Mouse (Mus musculus) skeletal muscle tissue, adult 2 months (tissue): ENCODE measurements at regions not wholly inside any gene's neighbourhood (a gene's known extent, or its start where the extent isn't known, plus 50 kb on each side); places are given as distances from the start of the nearest gene placed in this dataset.

Source experiments
- DNase-seq: peaks from one replicate; pipeline ENCODE4 v3.0.0-alpha.2; 2012; ENCODE audit warnings: low read depth, low spot score

DNA sequence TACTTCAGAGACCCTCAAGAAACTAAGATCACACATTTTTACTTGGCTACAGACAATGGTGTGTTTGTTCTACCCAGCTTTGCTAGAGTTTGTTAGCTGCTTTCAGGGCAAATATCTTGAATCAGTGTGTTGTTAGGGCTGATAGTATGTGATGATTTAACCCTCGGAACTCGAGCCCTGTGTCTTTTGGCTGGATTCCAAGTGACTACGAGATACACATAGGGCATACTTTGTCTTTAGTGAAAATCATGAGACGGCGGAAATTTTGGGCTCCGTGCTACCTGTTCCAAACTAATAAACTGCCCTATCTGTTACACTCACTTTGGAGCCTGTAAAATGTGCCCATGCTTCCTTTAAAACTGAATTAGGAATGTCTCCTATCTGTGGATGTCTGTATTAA lies 114.9 kb upstream of the Pde3a start:
- DNase-seq, result no peak

DNA sequence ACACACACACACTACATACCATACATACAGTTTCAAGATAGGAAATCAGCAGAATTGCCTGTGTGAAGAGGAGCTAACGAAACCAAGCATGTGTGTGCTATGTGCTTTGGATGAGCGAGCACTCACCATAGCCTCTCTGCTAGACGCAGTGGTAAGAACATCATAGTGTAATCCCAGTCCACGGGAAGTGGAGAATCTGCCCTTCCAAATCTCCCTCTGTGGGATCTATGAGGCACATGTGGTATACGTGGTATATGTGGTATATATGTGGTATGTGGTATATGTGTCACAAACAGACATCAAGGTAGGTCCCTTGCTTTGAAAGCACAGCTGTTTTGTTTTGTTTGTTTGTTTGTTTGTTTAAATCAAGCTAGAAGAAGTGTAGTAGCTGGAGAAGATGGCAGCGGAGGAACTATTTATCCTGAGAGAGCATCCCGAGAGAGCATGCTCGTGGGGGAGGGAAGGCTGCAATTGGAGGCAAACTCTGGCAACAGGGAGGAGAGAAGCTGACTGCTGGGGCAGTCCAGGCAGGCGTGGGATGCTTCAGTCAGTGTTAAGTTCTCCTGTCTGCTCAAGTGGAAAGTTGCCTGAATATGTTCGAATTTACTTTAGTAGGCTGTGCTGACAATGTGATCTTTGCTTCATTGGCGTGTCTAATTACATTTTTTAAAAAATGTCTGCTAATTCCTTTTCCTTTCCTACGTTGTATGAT lies 112.2 kb upstream of the Pde3a start:
- no peak for DNase-seq

DNA sequence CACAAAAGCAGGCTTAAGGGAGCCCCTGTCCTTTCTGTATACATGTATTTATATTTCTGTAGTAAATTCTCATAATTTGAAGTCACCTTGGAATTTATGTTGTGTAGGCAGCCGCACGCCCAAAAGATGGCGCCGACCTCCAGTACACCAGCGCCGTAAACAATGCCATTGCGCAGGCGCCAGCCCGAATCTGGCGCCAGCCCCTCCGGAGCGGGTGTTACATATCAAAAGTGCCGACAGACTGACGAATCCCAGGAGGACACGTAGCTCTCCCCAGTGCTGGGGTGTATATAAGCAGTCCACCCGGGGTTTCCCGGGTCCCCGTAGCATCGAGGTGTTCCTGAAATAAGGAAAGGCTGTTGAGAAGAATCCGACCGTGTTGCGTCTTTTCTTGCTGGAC lies 108.1 kb upstream of the Pde3a start:
- no peak for DNase-seq

DNA sequence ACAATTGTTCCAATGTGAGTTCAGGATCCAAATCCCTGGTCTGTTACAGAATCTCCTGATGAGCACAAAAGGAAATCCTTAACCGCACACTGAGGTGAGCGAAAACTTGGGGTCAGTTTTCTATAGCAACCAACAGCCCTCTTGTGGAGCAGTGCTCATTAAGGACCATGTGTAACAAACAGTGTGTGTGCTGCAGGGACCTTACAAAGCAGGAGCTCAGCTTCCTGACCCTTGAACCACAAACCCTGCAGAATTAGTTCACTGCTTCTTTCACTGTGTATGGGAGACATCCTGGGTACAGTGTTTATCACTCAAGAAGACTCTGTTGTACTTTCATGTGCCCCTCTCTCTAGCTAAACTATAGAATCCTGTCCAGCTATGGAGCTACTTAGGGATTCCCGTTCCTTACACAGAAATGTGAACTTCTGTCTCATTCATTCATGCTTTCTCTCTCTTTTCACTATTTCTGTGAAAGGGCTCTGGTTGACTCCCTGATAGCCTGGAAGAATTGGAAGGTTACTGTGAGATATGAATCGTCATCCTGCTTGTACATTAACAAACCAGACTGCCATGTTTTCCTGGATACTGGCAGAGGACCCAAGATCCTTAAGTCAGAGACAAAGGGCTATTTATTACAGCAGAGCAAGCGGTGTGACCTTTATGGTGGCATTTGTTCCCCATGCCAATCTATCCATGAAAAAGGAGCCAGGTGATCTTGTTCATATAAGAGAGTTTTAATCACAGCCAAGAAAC lies 100.5 kb upstream of the Pde3a start:
- no peak for DNase-seq

DNA sequence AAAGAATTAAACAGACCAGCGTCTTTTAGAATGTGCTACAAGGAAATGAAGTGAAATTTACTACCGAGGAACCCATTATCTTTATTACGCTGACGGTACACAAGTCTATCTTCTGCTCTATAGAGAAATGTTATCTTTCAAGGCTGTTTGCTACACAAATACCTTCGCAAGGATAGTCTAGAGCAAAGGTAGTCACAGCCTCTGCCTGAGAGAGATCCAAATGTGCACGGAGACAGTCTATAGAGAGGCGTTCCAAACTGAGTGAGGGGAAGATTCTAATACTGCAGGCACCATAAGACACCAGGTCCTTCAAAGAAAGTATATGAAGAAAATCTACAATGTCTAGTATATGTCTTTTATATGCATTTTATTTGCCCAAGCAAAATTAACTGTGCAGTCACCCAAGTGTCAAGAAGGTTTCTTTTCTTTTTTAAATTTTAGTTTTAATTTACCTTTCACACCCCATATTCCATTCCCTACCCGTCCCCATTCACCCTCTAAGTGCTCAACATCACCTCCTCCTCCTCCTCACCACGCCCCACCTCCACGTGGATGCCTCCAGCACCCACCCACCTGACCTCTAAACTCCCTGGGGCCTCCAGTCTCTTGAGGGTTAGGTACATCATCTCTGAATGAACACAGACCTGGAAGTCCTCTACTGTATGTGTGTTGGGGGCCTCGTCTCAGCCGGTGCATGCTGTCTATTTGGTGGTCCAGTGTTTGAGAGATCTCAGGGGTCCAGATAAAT lies 99.7 kb upstream of the Pde3a start:
- no peak for DNase-seq

DNA sequence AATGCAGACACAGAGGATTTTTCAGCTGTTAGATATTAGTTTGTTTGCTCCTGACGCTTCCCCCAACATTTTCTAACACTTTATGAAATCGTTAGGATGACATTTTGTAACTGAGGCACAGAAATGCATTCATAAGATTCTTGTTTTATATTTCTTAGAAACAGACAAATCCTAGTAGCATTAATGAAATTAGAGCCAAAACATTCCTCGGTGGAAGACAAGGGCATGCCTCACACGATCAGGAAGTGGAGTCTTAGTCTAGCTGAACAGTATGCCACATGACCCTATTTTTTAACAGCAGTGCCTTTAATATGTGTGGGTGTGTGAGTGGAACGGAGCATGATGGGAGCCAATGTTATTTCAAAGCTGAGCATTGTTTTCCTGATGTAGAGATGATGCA lies 89.7 kb upstream of the Pde3a start:
- DNase-seq, result no peak

DNA sequence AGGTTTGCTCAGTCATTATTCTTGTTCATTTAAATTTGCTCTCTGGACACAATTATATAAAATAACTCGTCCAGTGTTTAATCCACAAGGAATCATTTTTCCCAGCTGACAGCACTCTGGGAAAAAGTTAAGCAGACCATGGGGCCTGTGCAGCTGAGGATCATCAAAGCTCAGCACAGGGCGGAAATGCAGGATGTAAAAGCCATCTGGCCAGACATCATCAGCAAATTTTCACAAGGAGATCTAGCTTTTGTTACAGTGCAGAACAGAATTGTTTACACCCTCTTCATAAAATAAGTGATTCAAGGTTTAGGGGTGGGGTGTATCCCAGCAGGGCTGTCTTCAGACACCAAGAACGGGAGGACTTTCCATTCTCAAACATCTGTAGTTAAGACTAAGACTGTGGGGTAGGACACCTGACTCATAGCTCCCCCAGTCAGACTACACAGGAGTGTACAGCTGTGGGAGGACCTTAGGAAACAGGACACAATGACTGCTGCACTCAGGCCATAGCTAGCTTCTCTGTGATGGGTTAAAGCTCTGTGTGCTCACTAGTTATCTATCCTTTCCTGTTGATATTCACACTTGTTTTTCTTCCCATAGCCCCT lies 87.3 kb upstream of the Pde3a start:
- no peak for DNase-seq

DNA sequence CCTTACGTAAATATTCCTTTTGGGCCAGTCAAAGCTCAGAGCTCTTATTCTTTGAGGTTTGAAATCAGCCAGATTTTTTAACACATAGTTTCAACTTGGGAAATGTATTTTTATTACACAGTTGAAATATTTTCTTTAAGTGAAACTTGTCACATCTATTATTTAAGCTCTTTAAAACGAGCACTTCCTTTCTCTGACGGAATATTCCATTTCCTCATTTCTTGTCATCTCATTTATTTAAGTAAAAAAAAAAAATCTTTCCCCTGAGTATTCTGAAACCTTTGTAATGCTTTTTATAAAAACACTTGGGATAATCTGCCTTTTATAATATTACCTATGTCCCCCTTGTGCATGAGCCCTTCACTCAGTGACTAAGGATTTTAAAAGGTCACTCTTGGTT lies 81.8 kb upstream of the Pde3a start:
- DNase-seq, result no peak

DNA sequence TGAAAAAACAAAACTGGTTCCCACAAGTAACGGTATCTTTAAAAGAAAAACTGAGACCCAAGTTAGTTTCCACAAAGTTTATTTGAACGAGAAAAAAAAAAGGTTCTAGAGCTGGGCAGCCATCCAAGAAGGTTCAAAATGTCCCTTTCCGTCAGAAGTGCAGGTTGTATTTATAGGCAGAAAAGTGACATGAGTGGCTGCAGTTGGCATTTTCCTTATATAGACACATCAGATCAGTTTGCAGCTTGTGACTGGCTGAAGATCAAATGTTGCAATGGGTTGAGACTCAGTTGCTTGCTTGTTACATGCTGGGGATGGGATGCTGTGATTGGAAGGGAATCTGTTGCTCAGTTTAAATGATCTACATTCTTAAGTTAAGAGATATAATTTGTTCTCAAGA lies 80.7 kb upstream of the Pde3a start:
- no peak for DNase-seq

DNA sequence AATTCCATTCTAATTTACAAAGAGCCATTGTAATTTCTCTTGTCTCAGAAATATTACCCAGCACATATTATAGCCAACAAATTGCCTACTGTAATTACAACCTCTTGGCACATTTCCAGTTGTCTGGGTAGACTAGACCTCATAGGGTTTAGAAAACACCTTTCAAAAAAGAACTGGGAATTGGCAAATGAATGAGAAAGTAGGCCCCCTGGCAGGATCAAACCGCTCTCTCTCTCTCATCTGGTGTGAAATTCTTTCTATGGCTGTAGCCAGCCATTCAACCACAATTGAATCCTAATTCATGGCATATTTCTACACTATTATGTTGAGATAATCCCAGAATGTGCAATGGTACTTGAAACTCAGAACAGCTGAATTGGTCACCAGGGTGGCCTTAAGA lies 65.3 kb upstream of the Pde3a start:
- no peak for DNase-seq

DNA sequence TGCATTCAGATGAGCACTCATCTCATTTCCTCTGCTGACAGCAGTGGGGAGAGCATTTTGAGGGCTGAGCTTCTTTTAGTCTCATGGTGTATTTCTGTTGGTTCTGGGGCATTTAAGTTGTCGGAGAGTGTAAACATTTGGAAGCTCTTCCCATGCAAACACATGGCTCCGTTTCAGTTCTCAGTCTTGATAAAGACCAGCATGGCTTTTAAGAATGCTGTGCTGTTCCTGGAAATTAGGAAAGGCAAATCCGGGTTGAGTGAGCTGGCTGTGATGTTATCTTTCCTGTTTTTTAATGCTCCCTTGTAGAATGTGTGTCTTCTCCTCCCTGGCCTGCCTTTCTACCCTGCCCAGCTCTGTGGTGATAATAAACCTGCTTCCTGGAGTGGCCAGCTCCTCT lies 61.0 kb upstream of the Pde3a start:
- no peak for DNase-seq

DNA sequence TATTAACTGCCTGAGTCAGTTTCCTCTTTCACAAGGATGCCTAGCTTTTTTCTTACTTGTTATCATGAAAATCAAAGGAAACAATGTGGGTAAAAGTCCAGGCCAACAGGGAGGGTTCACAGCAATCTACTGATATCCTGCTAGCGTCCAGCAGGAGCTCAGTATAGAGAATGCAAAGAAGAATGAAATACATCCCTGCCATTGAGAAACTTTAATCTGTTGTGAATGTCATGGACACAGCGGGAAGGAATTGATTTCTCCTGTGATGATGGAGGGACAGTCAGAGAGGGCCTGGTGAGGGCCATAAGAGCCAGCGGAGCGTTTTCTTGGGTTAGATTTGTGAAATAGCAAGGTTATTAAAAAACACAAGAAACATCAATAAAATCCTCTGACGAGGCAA lies 60.0 kb upstream of the Pde3a start:
- no peak for DNase-seq

DNA sequence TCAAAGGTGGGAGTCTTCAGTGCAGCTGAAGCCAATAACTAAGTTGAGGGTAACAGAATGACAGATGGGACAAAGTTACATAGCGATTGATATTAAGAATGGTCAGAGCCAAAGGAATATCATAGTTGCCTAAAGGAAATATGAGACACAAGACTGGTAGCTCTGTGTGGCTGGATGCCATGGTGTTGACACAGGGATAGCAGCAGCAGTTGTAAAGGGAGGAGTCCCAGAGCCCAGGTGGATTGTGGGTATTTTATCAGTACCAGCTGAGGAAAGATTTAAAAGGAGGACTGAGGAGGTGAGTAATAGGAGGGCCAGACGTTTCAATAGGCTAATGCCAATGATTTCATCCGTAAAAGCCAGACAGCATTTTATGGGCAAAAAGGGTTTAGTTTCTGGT lies 59.4 kb upstream of the Pde3a start:
- DNase-seq, result no peak

DNA sequence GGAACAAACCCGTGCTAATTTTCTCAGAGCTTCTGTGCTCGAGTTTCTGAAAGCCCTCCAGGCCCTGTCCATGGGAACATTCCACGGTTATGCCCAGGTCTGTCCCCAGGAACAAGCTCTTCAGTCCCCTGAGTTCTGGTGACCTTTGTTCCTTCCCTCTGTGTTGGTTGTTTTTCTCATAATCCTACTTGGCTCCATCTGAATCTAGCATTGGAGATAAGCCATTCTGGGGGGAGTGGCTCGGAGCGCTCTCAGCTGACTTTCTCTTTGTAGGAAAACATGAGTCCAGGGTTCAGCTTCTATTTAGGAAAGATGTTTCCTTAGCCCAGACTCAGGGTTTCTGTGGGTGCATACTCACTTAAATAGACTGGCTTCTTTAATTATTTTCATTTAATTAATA lies 58.7 kb upstream of the Pde3a start:
- peak; percentile 27 for DNase-seq

DNA sequence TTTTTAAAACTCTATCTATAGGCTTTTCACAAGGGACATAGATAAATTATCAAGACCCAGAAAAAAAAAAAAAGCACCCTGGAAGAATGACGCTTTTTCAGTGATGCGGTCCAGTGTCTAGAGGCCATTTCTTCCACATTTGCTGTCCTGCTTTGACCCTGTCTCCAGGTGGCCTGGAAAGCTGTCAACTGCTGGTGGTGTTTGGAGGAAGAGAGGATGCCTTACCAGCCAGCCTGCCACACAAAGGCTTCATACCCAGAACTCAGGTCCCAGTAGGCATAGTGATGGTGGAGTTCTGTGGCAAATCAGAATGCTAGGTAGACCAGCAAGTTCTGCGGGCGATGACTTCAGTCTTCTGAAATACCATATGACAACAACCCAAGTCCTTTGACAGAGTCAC lies 51.6 kb upstream of the Pde3a start:
- no peak for DNase-seq
